Mouse (Mus musculus) layer of hippocampus, adult 8-10 months (tissue): ENCODE results near the gene Hdac7. TPM values are rescaled to one million over a fixed set of nuclear protein-coding genes. Genes with fewer than 3 reads are reported as not detected.

ENCODE experiments used
- DNase-seq, 2 experiments: peaks; one replicate each; pipeline ENCODE4 v3.0.0; 2022; ENCODE audit warnings: low spot score in 2 of 2
- total RNA-seq, 4 experiments: library from RNA; stranded (reverse); gene quantifications; 2 replicates each; pipeline ENCODE4 v1.2.4; 2022

The Hdac7 gene
- total RNA-seq, 4 experiments from 2014 or later = 28.0 to 41.5 (median 34.1) TPM

DNA sequence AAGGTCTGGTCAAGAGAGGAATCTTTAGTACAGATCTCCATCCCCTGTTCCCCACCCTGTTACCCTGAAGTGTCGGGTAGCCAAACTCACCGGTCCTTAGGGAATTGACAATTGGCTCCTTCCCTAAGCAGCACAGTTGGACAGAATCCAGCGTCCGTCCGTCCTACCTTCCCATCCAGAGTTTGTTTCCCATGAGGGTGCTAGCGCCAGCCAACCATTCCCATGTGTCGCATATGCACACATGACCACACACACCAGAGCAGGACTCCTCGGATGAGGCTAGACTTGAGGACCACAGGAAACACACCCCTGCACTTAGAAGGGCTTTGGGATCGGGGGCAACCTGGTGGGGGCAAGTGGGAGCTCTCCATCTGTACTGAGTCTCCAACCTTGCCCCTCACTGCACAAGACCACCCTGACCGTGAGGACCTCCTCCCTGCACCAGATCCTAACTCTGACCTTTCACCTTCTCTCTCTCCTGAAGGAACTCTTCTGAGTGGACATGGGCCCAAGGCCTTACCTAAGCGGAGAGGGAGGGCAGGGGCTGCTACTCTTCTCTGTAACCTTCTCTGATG is 53.1 kb downstream of the Hdac7 start:
- no peak for DNase-seq

DNA sequence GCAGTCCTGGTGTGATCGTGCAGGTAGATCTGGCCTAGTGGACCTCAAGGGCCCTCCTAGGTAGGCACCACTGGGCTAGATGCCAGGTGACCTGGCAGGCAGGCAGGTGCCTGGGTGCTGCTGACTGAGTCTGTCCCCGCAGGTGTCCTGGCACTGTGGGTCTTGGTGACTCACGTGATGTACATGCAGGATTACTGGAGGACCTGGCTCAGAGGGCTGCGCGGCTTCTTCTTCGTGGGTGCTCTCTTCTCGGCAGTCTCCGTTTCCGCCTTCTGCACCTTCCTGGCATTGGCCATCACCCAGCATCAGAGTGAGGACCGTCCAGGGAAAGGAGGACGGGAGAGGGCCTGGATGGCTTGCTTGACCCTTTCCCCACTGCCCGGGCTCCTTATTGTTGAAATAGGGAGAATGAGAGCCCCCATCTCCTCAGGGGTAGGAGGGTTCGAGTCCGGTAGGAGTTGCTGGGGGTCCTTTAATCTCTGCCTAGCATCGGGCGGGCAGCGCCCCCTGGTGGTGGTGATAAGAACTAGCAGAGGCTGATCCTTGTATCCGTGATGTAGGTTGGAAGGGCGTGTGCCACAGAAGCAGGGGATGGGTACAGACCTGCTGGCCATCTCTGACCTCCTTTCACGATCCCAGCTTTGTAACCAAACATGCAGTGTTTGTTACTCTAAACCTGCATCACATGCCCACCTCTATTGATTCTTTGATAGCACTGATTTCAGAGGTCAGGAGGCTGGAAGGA is 54.4 kb downstream of the Hdac7 start:
- DNase-seq = no peak

DNA sequence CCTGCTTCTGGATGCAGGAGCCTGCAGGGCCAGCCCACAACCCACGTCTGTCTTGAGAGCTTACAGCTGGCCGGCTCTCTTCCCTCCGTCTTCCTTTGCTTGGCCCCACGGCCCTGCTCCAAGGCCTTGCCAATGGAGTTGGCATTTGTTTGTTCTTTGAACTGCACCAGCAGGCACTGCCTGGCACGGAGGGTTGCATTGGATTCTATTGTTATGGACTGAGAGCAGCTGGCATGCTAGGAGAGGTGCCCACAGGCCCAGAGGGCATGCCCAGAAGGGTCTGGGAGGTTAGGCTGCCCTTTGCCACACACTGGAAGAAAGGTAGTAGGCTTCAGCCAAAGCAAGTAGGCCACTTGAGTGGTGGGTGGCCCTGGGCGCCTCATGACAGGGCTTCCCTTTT is 55.5 kb downstream of the Hdac7 start:
- peak; percentile 77 to 89 for DNase-seq

DNA sequence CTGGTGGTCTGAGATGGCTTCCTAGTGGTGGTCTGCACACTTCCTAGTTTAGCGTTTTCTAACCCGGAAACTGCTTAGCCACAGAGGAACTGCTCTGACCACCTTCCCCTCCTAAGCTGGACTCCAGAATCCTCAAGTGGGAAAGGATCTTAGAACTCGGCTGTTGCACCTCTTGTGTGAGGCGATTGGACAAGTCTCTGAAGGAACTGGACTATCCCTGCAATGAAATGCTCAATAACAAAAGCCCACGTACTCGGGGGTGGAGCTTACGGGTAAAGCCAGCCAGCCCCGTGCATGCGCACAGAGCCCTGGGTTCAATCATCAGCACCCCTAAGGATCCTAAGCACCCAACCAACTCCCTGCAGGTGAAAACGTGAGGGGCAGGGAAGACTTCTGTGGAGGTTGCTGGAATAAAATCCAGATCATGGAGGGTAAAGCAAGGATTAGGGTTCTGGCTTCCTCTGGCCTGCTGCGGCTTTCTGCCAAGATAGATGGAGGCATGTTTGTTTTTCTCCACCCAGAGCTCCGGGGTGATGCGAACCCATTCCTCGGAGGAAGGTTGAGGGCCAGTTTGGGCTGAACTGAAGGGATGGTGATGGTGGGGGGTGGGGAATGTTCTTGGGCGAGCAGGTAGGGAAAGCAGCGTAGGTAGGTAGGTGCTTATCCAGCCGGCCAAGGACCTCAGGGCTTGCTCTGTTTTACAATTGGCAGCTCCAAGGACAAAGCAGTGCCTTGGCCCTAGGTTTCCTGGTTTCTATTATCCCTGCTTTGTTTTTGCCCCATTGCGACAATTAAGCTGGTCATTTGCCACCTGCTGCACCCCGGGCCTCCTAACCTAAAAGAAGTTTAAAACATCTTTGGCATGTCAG is 56.3 kb downstream of the Hdac7 start:
- no peak for DNase-seq

DNA sequence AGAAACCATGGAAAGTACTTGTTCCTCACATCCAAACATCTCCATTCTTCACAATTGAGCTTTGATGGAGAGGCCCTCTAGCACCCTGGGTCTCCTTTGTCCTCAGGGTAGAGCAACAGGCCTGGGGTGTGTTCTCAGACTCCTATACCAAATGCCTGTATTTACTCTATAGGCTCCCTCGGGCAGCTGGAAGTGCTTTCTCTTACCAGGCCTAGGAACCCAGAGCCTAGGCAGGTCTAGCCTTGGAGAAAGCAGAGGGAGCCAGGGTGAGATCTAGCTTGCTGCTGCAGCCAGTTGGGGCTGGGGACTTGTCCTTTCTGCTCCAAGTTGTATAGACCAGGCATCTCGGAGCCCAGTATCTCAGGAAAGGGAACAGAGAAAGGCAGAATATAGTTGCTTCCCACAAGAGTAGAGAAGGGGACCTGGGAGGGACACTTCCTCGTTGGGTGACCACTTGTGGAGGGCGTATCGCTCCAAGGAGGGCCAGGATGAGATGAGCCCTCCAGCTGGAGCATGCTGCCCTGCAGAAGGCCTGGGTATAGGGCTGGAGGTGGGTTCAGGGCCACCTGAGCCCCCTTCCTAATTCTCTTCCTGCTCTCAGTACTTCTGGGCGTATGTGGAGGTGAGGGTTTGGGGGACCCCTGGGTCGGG is 57.0 kb downstream of the Hdac7 start:
- no peak for DNase-seq

DNA sequence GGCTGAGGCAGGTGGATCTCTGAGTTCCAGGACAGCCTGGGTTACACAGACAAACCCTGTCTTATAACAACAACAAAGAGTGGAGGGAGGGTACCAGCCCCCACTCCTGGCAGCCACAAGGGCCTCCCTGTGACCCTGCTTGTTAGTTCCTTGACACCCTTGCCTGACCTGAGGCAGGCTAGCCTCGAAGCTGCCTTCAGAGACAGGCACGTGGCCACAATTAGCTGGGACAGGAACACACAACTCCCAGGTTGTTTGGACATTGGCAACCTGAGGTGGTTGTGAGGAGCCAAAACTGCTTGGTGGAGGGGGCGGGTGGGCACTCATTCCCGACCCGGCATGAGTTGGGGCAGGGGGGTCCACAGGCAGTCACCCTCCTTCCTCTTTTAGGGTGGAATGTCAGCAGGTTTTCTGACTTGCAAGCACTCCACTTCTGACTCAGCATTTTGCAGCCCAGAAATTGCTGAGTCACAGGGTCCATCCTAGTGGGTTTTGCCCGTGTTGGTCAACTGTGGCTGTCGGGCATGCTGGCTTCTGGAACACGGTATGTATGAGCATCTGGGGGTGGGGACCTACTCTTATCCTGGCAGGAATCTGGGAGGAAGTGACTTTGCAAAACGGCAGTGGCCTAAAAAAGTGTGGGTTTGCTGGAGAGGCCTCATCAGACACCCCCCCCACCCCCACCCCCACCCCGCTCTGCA is 57.7 kb downstream of the Hdac7 start:
- DNase-seq = no peak

DNA sequence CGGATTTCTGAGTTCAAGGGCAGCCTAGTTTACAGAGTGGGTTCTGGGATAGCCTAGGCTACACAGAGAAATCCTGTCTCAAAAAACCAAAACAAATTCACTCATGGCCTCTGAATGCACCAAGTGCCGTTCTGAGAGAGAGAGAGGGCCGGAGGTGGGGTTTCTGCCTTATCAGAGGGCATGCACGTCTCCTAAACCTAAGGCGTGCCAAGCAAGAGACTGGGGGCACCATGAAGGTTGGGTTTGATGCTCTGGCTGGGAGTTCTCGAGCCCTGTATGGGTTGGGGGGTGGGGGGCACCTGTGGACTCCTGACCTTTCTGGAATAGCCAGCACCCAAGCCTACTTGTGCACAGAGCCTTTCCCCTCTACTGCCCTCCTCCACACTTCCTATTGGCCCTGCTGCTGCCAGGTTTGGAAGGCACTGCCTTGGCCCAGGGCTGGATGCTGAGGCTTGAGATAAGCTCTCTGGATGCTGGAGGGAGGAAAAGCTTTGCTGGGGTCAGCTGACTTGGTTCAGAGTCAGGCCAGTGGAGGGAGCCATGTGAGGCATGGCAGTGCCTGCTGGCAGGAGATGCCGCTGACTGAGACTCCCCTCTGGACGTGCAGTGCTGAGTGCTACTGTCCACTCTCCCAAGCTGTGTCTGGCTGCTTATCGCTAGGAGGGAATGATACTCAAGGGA is 58.4 kb downstream of the Hdac7 start:
- DNase-seq = peak in 1 of 2 experiments; percentile 69

DNA sequence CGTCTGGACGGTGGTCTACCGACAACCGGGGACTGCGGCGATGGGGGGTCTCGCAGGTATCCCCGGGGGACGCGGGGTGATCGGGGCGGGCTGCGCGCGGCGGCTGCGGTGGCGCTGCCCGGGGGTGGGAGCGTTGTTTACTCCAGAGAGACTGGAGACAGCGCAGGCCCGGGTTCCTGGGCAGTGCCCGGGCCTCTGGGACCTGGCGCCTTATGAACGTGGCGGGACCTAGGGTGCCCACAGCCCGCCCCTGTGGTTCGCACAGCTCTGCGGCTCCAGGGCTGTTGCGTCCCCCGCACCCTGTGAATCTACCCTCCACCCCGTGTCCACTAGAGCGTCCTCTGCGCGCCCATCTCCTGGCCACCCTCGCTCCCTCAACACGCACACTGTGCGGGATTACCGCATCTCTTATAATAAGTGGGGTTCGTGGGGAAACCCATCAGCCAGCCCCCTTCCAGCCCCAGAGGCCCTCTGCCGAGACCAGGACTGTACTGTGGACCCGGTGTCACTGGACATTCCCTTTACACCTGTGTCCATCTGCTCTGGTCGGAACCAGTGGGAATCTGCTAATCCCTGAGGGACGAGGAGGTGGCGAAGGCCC is 59.6 kb downstream of the Hdac7 start:
- DNase-seq = no peak

DNA sequence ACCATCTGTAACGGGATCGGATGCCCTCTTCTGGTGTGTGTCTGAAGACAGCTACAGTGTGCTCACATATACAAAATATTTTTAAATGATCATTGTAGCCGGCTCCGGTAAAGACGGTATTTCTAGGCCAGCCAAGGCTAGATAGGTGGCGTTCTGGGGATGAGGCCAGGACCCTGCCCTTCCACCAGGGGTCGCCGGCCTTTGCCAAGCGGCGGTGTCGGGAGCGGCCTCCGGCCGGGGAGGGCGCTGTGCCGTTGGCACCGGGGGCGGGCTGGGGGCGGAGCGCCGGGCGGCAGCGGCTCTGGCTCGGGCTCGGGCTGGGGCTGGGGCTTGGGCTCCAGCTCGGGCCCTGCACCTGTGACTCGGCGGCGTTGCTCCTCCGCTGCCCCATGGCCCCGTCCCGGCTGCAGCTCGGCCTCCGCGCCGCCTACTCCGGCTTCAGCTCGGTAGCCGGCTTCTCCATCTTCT is 60.2 kb downstream of the Hdac7 start:
- DNase-seq = peak; percentile 68 to 83

DNA sequence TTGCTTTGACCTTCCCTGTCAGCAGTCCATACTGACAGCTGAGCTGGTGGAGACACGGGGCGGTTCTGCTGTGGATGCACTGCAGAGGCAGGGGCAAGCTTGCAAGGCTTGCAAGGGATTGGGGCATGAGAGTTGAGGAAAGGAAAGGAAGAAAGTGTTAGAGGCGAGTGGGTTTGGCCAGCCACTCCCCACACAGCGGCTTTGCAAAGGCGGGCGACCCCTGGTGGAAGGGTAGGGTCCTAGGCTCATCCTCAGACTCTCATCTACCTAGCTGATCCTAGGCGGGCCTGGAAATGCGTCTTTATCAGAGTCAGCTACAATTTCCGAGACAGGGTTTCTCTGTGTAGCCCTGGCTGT is 61.6 kb downstream of the Hdac7 start:
- no peak for DNase-seq

DNA sequence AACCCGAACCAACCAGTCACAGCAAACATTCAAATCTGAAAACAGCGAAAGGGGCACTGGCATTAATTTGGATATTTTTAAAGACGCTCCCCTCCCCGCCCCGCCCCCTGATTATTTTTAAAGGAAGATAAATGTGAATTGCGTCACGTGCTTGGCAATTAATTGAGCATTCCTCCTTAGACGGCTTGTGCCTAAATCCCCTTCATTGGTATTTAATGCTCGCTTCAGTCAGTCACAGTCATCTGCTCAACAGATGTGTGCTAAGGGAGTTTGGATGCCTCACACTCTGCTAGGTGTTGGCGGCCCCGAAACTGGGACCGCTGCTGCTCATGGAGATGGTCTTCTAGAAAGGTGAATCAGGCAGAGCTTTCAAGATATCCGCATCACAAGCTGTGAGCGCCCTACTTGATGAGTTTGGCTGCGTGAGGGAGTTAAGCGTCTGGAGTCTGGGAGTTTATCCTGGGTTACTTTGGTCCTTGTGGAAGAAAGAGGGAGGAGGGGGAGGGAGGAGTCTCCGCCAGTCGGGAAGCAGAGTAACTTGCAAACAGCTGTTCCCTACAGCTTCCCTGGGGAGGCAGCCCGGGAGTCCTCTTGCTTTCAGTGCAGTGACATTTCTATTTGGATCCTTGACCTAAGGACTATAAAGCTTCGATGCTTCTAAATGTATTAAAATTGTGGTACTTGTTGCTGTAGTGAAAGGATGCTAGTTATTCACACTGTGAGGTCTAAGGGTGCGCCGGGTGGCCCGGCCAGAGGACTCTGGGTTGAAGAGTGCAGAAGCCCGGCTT is 62.1 kb downstream of the Hdac7 start:
- no peak for DNase-seq

DNA sequence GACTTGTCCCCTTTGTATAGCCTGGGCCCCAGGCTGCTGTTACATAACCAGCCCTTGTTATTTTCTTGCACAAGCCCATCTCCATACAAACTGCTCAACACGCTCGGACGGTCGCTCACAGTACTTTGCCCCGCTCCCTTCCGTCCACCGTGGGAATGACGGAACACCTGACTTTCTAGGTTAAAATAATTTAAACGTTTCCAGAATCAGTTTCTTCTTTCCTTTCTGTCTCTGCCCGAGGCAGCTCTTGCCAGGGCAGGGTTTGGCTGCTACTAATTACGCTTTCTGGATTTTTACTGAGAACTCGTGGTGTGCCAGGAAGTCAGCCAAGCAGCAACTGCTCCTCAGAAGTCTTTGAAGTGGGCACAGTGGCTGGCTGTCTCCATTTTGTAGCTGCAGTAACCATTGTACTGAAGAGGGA is 63.7 kb downstream of the Hdac7 start:
- DNase-seq = peak in 1 of 2 experiments; percentile 64

DNA sequence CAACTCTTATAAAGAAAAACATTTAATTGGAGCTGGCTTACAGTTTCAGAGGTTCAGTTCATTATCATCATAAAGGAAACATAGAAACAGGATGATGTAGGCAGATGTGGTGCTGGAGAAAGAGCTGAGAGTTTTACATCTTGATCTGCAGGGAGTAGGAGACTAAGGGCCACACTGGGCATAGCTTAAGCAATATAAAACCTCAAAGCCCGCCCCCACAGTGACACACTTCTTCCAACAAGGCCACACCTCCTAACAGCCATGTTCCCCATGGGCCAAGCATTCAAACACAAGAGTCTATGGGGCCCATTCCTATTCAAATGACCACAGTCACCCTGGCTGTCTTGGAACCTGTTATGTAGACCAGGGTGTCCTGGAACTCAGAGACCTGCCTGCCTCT is 64.7 kb downstream of the Hdac7 start:
- DNase-seq = no peak

DNA sequence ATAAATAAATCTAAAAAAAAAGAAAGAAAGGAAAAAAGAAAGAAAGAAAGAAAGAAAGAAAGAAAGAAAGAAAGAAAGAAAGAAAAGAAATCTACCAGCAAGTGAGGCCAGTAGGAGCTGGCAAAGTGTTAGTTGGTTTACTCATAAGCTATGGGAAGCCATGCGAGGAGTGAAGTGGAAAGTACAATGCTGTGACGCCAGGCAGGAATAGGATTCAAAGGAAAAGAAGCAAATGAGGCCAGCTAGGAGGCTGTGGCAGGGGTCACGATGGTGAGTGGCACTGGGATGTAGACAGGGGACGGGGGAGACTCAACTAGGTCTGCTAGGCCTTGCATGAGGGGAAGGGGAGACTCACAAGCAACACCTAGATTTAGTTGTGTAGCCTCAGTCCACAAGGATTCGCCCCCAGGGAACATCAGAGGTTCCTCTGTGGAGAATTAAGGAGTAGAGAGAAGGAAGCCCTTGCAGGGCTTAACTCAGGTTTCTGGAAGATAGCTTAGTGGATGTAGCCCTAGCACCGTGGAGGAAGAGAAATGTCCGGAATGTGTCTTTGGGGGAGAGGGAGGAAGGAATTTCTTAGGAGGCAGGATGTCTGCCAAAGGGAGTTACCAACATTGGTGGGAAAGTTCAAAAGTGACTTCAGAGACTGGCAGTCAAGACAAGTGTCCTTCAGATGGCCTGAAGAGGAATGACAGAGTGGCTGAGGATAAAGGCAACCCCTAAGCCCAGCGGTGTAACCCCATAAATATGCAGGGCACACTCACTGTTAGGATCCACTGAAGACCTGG is 65.8 kb downstream of the Hdac7 start, which contains the start of gene Slc48a1:
TSS of gene Slc48a1 (plus strand) at position 210 of the 788 bp plus-strand sequence.
- DNase-seq = no peak

DNA sequence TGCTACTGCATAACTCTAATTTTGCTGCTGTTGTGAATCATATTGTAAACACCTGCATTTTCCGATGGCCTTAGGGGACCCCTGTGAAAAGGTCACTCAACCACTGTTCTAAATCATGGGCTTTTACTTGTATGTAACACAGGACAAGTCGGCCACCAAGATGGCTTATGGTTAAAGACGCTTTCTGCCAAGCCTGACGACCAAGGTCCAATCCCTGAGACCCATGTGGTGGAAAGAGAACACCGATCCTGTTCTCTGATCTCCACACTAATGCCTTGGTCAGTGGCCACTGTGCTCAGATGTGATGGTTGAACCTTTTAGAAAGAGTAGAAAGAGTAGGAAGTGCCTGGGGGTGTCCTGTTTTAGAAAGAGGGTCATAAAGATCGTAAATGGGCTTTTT is 67.4 kb downstream of the Hdac7 start:
- no peak for DNase-seq

DNA sequence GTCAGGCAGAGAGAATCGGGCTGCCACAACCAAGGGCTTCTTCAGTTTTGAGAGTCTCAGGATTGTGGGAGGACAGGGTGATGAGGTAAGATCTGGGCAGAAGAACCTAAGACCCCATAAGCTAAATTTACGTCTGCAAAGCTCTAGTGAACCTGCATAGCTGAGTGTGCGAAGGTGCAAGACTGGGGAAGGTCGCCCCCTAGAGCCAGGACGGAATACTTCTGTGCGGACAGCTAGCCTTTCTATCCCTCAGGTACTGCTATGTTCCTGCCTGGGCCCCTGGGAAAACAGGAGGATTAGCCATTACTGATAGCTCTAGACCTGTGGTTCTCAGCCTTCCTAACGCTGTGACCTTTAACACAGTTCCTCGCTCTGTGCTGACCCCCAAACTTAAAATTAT is 67.8 kb downstream of the Hdac7 start:
- peak in 1 of 2 experiments; percentile 71 for DNase-seq

DNA sequence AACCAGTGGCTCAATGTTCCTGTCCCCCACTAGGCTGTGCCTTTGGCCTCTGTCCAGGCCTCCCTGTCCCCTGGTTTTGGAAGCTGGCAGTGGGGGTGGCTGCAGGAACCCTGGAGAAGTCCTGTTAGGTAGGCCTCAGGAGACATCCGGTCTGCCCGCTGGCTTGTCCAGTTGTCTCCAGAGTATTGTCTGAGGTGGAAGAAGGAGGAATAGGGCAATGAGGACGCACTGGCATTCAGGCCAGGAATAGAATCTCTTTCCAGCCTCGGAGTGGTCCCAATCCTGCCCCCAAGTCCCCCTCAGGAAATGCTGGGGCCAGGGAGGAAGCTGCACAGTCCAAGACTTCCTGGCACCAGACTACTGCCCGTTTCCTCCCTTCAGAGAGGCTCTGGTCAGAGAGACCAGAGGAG is 70.3 kb downstream of the Hdac7 start:
- DNase-seq = no peak

DNA sequence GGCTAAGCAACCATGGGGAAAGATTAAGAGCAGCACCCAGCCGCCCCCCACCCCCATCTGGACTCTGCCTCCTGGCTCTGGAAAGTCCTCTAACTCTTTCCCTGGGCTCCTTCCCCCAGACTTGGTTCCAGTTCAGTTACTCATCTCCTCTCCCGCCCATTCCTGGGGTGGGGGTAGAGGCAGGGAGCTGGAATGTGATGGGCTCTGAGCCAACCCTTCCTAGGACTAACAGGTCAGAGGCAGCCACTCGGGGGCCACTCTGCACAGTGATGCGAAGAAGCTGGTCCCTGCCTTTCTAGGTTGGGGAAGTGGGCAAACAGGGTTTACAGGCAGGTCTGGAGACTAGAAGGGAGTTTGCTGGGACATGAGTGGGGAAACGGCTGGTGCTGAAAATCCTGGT is 71.2 kb downstream of the Hdac7 start:
- no peak for DNase-seq
